Mouse (Mus musculus) spleen, postnatal 36 days (tissue): ENCODE measurements around the gene Furin.

ENCODE experiments used
- DNase-seq, 2 experiments: peaks; one replicate each; pipeline ENCODE4 v3.0.0; 2022; ENCODE audit warnings: low spot score in 2 of 2, mixed read lengths in 1 of 2

Furin gene

DNA sequence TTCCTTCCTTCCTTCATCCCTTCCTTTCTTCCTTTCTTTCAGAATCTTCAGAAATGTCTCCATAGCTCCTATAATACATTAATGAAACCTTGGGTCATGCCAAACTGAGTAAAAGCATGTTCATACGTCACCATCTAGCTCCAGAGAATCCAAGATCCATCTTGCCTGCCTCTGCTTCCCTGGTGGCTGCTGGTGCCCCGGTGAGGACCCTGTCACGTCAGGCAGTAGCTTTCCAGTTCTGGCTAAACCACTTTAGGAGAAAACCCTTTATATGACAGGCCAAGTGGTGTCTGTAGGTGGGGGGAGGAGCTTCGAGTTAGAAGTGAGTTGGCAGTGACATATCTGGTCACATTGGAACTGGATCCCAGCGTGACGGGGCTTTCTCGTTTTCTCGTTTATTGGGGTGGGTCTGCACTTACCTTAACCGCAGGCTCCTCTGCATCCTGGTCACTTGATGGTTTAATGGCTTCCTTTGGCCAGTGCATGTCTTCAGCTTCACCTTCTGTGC is at the start of gene Furin:
TSS of gene Furin (minus strand) at position 249 of the 508 bp plus-strand sequence.
- DNase-seq: no peak

- DNase-seq: no peak
Observed at GRCm38 (mm10) chr7:80454786-80455185, 49.5 kb upstream of the Furin start.

- peak; percentile 37 to 44 for DNase-seq
Observed at GRCm38 (mm10) chr7:80453997-80454396, 48.8 kb upstream of the Furin start.

DNA sequence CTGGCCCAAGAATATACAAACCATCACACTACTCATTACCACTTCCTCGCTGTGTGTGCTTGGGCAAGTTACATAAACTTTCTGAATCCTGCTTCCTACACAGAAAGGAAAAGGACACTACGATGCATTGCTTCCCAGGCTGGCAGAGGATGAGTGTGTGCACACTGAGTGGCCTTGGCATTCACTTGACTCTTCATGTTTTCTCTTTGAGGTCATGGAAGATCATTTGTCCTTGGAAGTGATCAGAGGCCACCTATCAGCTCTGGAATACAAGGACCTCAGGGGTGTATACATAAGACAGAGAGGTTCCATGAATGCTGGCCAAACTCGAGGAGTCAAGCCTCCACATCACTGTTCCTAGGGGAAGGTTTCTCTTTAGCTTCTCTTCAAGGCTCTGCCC is 47.9 kb upstream of the Furin start:
- no peak for DNase-seq

GRCm38 (mm10) chr7:80452241-80452640 is 47.0 kb upstream of the Furin start:
- no peak for DNase-seq

DNA sequence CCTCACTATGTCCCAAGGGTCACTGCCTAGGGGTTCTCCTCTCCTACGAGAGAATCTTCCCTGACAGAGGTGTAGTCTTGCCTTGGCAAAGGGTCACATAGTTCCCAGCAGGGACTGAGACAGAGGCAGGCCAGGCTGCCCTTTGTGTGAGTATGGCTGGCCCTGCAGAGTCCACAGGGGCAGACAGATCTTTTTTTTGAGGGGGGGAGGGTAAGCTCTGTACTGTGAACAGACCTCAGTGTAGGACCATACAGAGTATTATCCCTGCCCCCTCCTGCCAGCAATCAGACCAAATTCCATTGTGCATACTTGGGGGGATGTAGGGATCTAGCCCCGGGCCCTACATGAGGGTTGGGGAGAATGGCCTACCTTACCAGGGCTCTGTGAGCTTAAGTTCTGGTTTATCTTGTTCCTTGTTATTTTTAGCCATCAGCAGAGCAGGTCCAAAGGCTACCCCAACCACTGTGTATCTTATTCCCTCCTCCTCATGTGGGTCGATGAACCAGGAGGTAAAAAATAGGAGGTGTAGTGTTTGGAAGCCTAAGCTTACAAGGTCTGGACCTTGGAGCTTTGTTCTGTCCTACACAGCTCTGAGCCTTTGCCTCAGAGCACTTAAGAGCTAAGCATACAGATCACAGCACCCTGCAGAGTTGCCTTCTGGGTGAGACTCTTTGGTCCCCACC is 46.5 kb upstream of the Furin start:
- no peak for DNase-seq

DNA sequence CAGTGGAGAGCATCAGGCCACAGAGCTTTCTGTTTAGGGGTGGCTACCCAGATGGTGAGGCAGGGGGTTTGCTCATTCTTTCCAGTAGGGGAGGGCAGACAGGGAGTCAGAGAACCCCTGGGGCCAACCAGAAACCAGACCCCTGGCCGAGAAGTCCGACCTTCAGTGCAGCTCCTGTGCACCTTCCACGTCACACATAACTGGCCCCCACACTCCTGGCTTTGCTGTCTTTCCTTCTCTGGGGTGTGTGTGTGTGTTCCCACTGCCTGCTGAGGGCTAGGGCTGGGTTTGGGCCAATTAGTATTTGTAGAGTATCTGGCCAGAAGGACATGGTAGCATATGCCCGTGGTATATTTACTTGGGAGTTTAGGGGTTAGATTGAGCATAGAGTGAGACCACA is 45.1 kb upstream of the Furin start:
- no peak for DNase-seq

DNA sequence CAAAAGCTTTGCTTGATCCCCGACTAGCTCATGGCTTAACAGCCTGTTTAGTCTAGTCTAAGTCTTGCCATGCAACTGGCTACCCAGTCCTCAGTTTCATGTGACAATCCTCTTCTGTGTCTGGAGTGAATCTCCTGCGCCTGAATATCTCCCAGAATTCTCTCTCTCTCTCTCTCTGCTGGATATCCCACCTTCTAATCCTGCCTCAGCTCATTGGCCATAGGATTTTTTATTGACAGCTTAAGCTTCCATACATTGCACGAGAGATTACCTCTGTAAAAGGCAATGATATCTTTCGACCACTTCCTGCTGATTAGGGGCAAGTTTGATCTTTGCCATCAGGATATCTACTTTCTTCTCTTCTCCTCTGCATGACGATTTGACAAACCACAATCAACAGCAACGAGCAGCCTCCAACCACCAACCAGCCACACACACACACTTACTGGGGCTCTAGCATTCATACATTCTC is 44.4 kb upstream of the Furin start:
- DNase-seq: peak in 1 of 2 experiments; percentile 29

- DNase-seq: peak; percentile 42 to 66
Observed at GRCm38 (mm10) chr7:80447336-80447735, 42.1 kb upstream of the Furin start.

- no peak for DNase-seq
Observed at GRCm38 (mm10) chr7:80446221-80446878, 41.1 kb upstream of the Furin start.

DNA sequence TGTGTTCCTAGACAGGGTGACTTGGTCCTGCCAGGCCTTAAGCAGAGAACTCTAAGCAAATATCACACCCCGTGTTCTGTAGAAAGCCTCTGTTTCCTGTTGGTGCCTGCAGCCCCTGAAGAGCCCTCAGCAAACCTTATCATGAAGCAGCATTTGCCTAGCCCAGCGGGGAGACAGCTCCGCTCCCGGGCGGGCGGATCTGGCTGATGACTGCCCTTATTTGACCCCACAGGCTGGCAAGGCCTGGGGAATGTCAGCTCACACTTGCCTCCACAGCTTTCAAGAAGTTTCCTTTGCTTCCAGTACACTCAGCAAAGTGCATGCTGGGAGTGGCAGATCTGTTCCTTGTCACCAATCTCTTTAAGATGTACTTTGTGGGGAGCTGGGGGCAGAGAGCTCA is 40.3 kb upstream of the Furin start:
- peak; percentile 60 to 74 for DNase-seq

- peak; percentile 32 to 56 for DNase-seq
Observed at GRCm38 (mm10) chr7:80444401-80445249, 39.4 kb upstream of the Furin start.

DNA sequence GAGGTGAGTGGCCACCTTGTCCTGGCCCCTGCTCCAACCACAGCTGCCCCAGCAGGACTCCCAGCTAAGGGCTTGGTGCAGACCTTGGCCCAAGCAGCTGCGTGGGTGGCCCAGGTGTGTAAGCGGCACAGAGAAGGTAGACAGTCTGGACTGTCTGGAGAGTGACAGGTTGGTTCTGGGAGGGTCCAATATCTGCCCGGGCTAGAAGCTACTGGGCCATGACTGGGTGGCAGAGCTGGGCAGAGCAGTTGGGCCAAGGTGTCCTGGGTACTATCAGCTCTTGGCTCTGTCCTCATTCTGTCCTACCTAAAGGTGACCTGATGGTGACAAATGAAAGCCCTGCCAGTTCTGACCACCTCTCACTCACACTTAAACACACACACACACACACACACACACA is 37.9 kb upstream of the Furin start:
- no peak for DNase-seq

GRCm38 (mm10) chr7:80441986-80442904 is 37.0 kb upstream of the Furin start:
- DNase-seq: no peak

GRCm38 (mm10) chr7:80440685-80441084 is 35.4 kb upstream of the Furin start:
- DNase-seq: no peak

DNA sequence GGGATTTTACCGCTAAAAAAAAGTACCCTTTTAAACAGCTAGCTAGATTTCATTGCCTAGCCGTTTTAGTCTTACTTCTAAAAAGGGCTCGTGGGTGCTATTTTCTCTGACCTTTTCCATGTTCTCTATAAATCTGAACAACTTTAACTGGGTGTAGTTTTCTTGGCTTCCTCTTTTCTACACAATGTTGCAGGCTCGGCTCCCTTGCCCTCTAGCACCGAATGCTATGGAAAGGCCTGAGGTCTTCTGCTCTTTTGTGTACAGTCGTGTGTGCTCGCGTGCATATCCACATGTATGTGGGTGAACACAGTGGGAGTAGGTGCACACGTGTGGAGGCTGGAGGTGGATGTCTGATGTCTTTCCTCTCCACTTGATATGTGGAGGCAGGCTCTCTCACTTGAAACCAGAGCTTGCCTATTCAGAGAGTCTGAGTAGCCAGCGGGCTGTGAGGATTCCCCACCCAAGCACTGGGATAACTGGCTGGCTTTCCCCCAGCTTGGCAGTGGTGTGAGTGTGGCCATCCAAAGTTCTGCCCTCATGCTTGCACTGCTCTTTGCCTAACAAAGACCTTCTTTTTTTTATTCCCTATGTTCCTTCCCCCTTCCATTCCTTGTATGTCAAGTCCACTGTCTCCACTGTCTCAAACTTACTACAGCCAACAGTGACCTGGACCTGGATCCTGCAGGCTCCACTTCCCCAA is 34.7 kb upstream of the Furin start:
- no peak for DNase-seq

DNA sequence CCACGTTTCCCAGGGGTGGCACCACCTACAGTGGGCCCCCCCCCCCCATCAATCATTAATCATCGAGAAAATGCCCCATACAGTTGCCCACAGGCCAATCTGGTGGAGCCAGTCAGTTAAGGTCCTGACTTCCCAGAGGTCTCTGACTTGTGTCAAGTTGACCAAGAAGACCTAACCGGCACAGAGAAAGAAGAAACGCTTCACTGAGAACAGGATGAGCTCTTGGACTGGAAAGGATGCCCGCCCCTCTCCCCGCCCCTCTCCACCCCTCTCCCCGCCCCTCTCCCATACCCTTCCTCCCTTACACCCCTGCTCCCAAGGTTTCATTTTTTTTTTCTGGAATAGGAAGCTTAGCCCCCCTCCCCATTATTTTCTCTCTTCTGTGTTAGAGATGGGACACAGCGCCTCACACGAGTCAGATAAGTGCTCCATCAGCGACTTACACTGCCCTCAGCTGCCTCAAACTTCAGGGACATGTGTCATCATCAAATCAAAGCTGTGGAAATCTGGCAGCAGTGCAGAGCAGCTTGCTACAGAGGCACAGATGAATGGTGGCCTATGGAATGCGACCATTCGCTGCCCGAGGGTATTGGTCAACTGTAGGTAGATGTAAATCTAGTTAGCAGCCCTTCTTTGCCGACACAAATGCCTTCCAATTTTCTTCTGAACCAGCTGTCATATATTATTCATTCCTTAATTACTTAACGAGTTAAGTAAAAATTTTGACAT is 34.0 kb upstream of the Furin start:
- no peak for DNase-seq

DNA sequence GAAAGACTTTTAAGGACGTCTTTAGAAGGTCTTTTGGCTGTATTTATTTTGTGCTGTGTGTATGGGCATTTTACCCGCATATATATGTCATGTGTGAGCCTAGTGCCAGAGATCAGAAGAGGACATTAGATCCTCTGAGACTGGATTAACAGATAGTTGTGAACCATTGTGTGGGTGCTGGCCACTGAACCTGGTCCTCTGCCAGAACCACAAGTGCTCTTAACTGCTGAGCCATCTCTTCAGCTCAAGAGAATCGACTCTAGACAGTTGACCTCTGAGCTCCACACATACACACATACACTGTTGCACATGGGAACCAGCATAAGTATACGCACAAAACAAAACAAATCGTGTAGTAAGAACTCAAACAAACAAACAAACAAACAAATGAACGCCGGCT is 31.3 kb upstream of the Furin start:
- DNase-seq: no peak

GRCm38 (mm10) chr7:80435594-80435993 is 30.4 kb upstream of the Furin start:
- DNase-seq: no peak

DNA sequence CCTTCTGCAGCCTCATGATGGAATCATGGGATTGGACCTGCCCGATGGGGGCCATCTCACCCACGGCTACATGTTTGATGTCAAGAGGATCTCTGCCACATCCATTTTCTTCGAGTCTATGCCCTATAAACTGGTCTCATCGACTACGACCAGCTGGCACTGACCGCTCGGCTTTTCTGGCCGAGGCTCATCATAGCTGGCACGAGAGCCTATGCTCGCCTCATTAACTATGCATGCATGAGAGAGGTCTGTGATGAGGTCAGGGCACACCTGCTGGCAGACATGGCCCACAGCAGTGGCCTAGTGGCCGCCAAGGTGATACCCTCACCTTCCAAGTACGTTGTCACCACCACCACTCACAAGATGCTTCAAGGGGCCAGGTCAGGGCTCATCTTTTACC is 24.4 kb upstream of the Furin start:
- DNase-seq: no peak
